Comparison of ENCODE assay signal across 1 mouse cellular context in the genomic region with DNA sequence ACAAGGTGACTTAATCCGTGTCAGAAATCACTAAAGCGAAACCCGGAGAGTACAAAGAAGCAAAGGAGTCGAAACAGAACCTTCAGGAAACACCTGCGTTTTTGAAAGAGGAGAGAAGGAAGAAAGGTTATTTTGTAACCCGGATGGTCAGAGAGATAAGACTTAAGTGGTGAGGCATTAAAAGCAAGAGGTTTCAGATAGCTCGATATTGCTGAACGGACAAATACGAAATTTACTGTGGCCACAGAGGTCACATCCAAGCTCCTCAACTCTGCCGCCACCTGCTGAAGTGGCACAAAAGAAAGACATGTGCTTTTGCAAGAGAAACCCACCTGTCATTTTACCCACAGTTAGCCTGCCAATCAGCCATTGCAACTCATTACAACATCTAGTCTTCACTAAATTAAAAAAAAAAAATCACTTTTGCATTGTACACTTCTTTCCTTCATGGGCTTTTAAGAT.
TF ChIP-seq lines count a peak whose summit lies in the region.

No protein-coding gene starts in this region.

TF ChIP-seq in MEL, 35 proteins besides CTCF, POLR2A, EP300 and RAD21 (continued from another document):
- TF ChIP-seq POLR2AphosphoS2 (IDR thresholded peaks at IDR 0.05; ENCODE audit: low read length), result no peak
- TF ChIP-seq POLR2AphosphoS5 (IDR thresholded peaks at IDR 0.05; ENCODE audit: borderline replicate concordance, low read depth, low read length), result no peak
- no peak for TF ChIP-seq MAZ (IDR thresholded peaks at IDR 0.05; ENCODE audit: low read depth, low read length)
- TF ChIP-seq RCOR1 (IDR thresholded peaks at IDR 0.05; ENCODE audit: low read depth, low read length), result peak; percentile 66
- peak; percentile 45 for TF ChIP-seq TAL1 (IDR thresholded peaks at IDR 0.05; ENCODE audit: low read length)
